Mouse (Mus musculus) stomach, embryonic 15.5 days (tissue): ENCODE data around the gene Sh3glb1. TPM values are rescaled to one million over a fixed set of nuclear protein-coding genes. Genes with fewer than 3 reads are reported as not detected.

Experiments
- ATAC-seq: fragments of 200-750 bp; cut with Nextera tagmentation; 2 replicates; pipeline ENCODE4 v1.8.0; 2017; ENCODE audit warnings: low read depth, moderate number of reproducible peaks, moderate TSS enrichment; ENCODE audit not compliant: insufficient read depth, low FRiP score
- H3K27ac ChIP-seq: fragments of 300-500 bp; sonication (generic); 2 replicates; pipeline ENCODE4 v1.5.1; 2015; ENCODE audit warnings: mild to moderate bottlenecking, inconsistent platforms
- H3K27me3 ChIP-seq: fragments of 300-500 bp; sonication (generic); replicated peaks from 2 replicates; pipeline ENCODE4 v1.6.1; 2015; ENCODE audit warnings: inconsistent platforms
- H3K36me3 ChIP-seq: fragments of 300-500 bp; sonication (generic); 2 replicates; pipeline ENCODE4 v1.6.1; 2015; ENCODE audit warnings: inconsistent platforms
- H3K4me1 ChIP-seq: fragments of 300-500 bp; sonication (generic); 2 replicates; pipeline ENCODE4 v1.6.1; 2015; ENCODE audit warnings: inconsistent platforms
- H3K4me2 ChIP-seq: fragments of 300-500 bp; sonication (generic); 2 replicates; pipeline ENCODE4 v1.6.1; 2015; ENCODE audit warnings: mild to moderate bottlenecking, inconsistent platforms
- H3K4me3 ChIP-seq: fragments of 300-500 bp; sonication (generic); replicated peaks from 2 replicates; pipeline ENCODE4 v1.5.1; 2015; ENCODE audit warnings: inconsistent platforms
- H3K9ac ChIP-seq: fragments of 300-500 bp; sonication (generic); 2 replicates; pipeline ENCODE4 v1.6.1; 2015; ENCODE audit warnings: inconsistent platforms
- H3K9me3 ChIP-seq: fragments of 300-500 bp; sonication (generic); 2 replicates; pipeline ENCODE4 v1.6.1; 2016; ENCODE audit warnings: inconsistent platforms
- WGBS: fragments of 180-500 bp; shearing (Covaris S2); methylation state at CpG from one replicate; pipeline ENCODE4 v1.1.7; 2015; 5-methylcytosine and 5-hydroxymethylcytosine counted together
- polyA plus RNA-seq: library from polyadenylated mRNA; unstranded; fragments of >200 nt; fragmentation: Nextera tagmentation; extraction: Ambion mirVana; gene quantifications from 2 replicates; pipeline ENCODE4 v1.2.1, GENCODE M21; 2015

The Sh3glb1 gene
- polyA plus RNA-seq, 1 experiment from 2014 or later, result 98.1 TPM

- ATAC-seq, result no peak
- no peak overlapping the region for H3K4me3 ChIP-seq
- no peaks in the 10 kb centered on the region for H3K36me3 ChIP-seq
- H3K4me1 ChIP-seq, result peaks cover 4% of the 10 kb centered on the region; the same call in 1 of the 2 replicates
- 88% methylated on average over 9 of the region's 9 CpGs for WGBS
- no peak overlapping the region for H3K9ac ChIP-seq
- H3K27ac ChIP-seq, result no peak overlapping the region
- H3K9me3 ChIP-seq, result no peaks in the 10 kb centered on the region
- H3K27me3 ChIP-seq, result no peaks in the 10 kb centered on the region; the same call in 1 of the 2 replicates
- no peak overlapping the region for H3K4me2 ChIP-seq
These were observed 52.1 kb downstream of the Sh3glb1 start for GRCm38 (mm10) chr3:144668039-144668438.

- Histone ChIP-seq H3K36me3 (no peaks in the 10 kb centered on the region), H3K4me2 (peak overlapping the region; percentile 30), H3K4me1 (peaks cover 4% of the 10 kb centered on the region; the same call in 1 of the 2 replicates), H3K9ac (no peak overlapping the region), H3K4me3 (no peak overlapping the region), H3K9me3 (no peaks in the 10 kb centered on the region), H3K27me3 (no peaks in the 10 kb centered on the region; the same call in 1 of the 2 replicates), H3K27ac (no peak overlapping the region)
- 22% methylated on average over 22 of the region's 22 CpGs for WGBS
- ATAC-seq, result peak; percentile 47; the same call in 1 of the 2 replicates
These were observed 55.5 kb downstream of the Sh3glb1 start for GRCm38 (mm10) chr3:144664363-144665299.

- no peak overlapping the region for H3K4me2 ChIP-seq
- ATAC-seq, result no peak
- no peaks in the 10 kb centered on the region for H3K9me3 ChIP-seq
These were observed 56.6 kb downstream of the Sh3glb1 start for GRCm38 (mm10) chr3:144663415-144664093.

GRCm38 (mm10) chr3:144662215-144662852 lies 57.8 kb downstream of the Sh3glb1 start:
- no peak overlapping the region for H3K4me2 ChIP-seq
- H3K9ac ChIP-seq, result no peak overlapping the region
- WGBS, result 59% methylated on average over 8 of the region's 8 CpGs
- no peak overlapping the region for H3K4me3 ChIP-seq
- peaks cover 4% of the 10 kb centered on the region; the same call in 1 of the 2 replicates for H3K4me1 ChIP-seq
- H3K27me3 ChIP-seq, result no peaks in the 10 kb centered on the region; the same call in 1 of the 2 replicates
- no peaks in the 10 kb centered on the region for H3K9me3 ChIP-seq
- no peaks in the 10 kb centered on the region for H3K36me3 ChIP-seq
- H3K27ac ChIP-seq, result no peak overlapping the region
- peak; percentile 66; the same call in 1 of the 2 replicates for ATAC-seq

More at GRCm38 (mm10) chr3:144663415-144664093, 56.6 kb downstream of the Sh3glb1 start:
- no peak overlapping the region for H3K9ac ChIP-seq
- H3K4me3 ChIP-seq, result no peak overlapping the region
- WGBS, result 87% methylated on average over 7 of the region's 7 CpGs
- H3K27ac ChIP-seq, result no peak overlapping the region
- H3K4me1 ChIP-seq, result peaks cover 4% of the 10 kb centered on the region; the same call in 1 of the 2 replicates
- H3K27me3 ChIP-seq, result no peaks in the 10 kb centered on the region; the same call in 1 of the 2 replicates
- H3K36me3 ChIP-seq, result no peaks in the 10 kb centered on the region

GRCm38 (mm10) chr3:144661439-144661838 lies 58.7 kb downstream of the Sh3glb1 start:
- Histone ChIP-seq H3K27ac (no peak overlapping the region), H3K4me1 (peaks cover 4% of the 10 kb centered on the region; the same call in 1 of the 2 replicates), H3K9ac (no peak overlapping the region), H3K36me3 (no peaks in the 10 kb centered on the region), H3K27me3 (no peaks in the 10 kb centered on the region), H3K4me3 (no peak overlapping the region), H3K4me2 (no peak overlapping the region), H3K9me3 (no peaks in the 10 kb centered on the region)
- ATAC-seq, result peak; percentile 50; the same call in 1 of the 2 replicates
- WGBS, result 81% methylated on average over 3 of the region's 3 CpGs

GRCm38 (mm10) chr3:144644202-144644601 lies 75.9 kb downstream of the Sh3glb1 start:
- Histone ChIP-seq H3K4me1 (peaks cover 11% of the 10 kb centered on the region), H3K27me3 (no peaks in the 10 kb centered on the region), H3K4me2 (no peak overlapping the region), H3K9me3 (no peaks in the 10 kb centered on the region), H3K36me3 (no peaks in the 10 kb centered on the region), H3K9ac (no peak overlapping the region), H3K27ac (no peak overlapping the region), H3K4me3 (no peak overlapping the region)
- 47% methylated on average over 5 of the region's 5 CpGs for WGBS
- ATAC-seq, result no peak

- H3K9me3 ChIP-seq, result no peaks in the 10 kb centered on the region
- no peaks in the 10 kb centered on the region for H3K27me3 ChIP-seq
- peak; percentile 82 for ATAC-seq
- H3K4me1 ChIP-seq, result peaks cover 11% of the 10 kb centered on the region
- H3K4me2 ChIP-seq, result no peak overlapping the region
- H3K27ac ChIP-seq, result peak overlapping the region; percentile 60
- H3K4me3 ChIP-seq, result no peak overlapping the region
- H3K9ac ChIP-seq, result no peak overlapping the region
- WGBS, result 0% methylated on average over 2 of the region's 2 CpGs
- H3K36me3 ChIP-seq, result no peaks in the 10 kb centered on the region
These were observed 76.7 kb downstream of the Sh3glb1 start for GRCm38 (mm10) chr3:144643301-144643871.

GRCm38 (mm10) chr3:144642141-144642540 lies 78.0 kb downstream of the Sh3glb1 start:
- Histone ChIP-seq H3K27me3 (no peaks in the 10 kb centered on the region), H3K27ac (no peak overlapping the region), H3K9ac (no peak overlapping the region), H3K4me2 (no peak overlapping the region), H3K4me1 (peaks cover 11% of the 10 kb centered on the region), H3K9me3 (no peaks in the 10 kb centered on the region), H3K36me3 (no peaks in the 10 kb centered on the region), H3K4me3 (no peak overlapping the region)
- 88% methylated on average over 4 of the region's 4 CpGs for WGBS
- ATAC-seq, result no peak

GRCm38 (mm10) chr3:144640033-144640432 lies 80.1 kb downstream of the Sh3glb1 start:
- H3K9ac ChIP-seq, result no peak overlapping the region
- no peak overlapping the region for H3K4me3 ChIP-seq
- H3K27ac ChIP-seq, result no peak overlapping the region
- H3K4me1 ChIP-seq, result peaks cover 11% of the 10 kb centered on the region
- H3K36me3 ChIP-seq, result no peaks in the 10 kb centered on the region
- H3K4me2 ChIP-seq, result no peak overlapping the region
- H3K9me3 ChIP-seq, result no peaks in the 10 kb centered on the region
- ATAC-seq, result no peak
- no peaks in the 10 kb centered on the region for H3K27me3 ChIP-seq

- H3K4me3 ChIP-seq, result no peak overlapping the region
- H3K27me3 ChIP-seq, result no peaks in the 10 kb centered on the region
- no peak overlapping the region for H3K4me2 ChIP-seq
- H3K4me1 ChIP-seq, result peaks cover 11% of the 10 kb centered on the region
- no peak overlapping the region for H3K27ac ChIP-seq
- no peaks in the 10 kb centered on the region for H3K9me3 ChIP-seq
- 57% methylated on average over 3 of the region's 3 CpGs for WGBS
- H3K9ac ChIP-seq, result no peak overlapping the region
- no peaks in the 10 kb centered on the region for H3K36me3 ChIP-seq
- no peak for ATAC-seq
These were observed 80.7 kb downstream of the Sh3glb1 start for GRCm38 (mm10) chr3:144639387-144639786.

GRCm38 (mm10) chr3:144638110-144638509 lies 82.0 kb downstream of the Sh3glb1 start:
- Histone ChIP-seq H3K27ac (no peak overlapping the region), H3K36me3 (no peaks in the 10 kb centered on the region), H3K4me3 (no peak overlapping the region), H3K27me3 (no peaks in the 10 kb centered on the region), H3K9me3 (no peaks in the 10 kb centered on the region), H3K4me1 (peaks cover 4% of the 10 kb centered on the region; the same call in 1 of the 2 replicates), H3K4me2 (no peak overlapping the region), H3K9ac (no peak overlapping the region)
- ATAC-seq, result no peak
- 79% methylated on average over 4 of the region's 4 CpGs for WGBS
